Mouse (Mus musculus) E14TG2a.4 (cell line): ENCODE results near the gene Mcoln2.

ENCODE experiments used
- H3K27me3 ChIP-seq: 2 replicates; pipeline ENCODE4 v1.6.1; 2014; ENCODE audit warnings: low read length, control low read depth; ENCODE audit not compliant: insufficient read depth
- H3K36me3 ChIP-seq: 2 replicates; pipeline ENCODE4 v1.6.1; 2014; ENCODE audit warnings: low read length, control low read depth; ENCODE audit not compliant: insufficient read depth
- H3K4me1 ChIP-seq: replicated peaks from 2 replicates; pipeline ENCODE4 v1.6.1; 2014; ENCODE audit warnings: low read depth, low read length, control low read depth
- H3K4me3 ChIP-seq: replicated peaks from 2 replicates; pipeline ENCODE4 v1.5.1; 2014; ENCODE audit warnings: mild to moderate bottlenecking, low read length
- H3K9me3 ChIP-seq: 2 replicates; pipeline ENCODE4 v1.6.1; 2014; ENCODE audit warnings: low read length, control low read depth
- CTCF ChIP-seq: conservative IDR thresholded peaks from 2 replicates; pipeline ENCODE4 v1.5.1; 2014; ENCODE audit warnings: low read length
- NANOG ChIP-seq: IDR thresholded peaks from 2 replicates; pipeline ENCODE4 v1.6.1; 2014; ENCODE audit warnings: borderline replicate concordance, low read length, mixed read lengths
- POU5F1 ChIP-seq: IDR thresholded peaks from 2 replicates; pipeline ENCODE4 v1.6.1; 2014; ENCODE audit warnings: low read length, borderline replicate concordance

Gene Mcoln2

GRCm38 (mm10) chr3:146149156-146150057 is at the start of gene Mcoln2:
TSS of gene Mcoln2 (plus strand) at chr3:146149833.
- TF ChIP-seq CTCF, result no peak
- no peak for TF ChIP-seq NANOG
- TF ChIP-seq POU5F1, result no peak
- Histone ChIP-seq H3K4me1 (peaks cover 17% of the 10 kb centered on the region), H3K4me3 (peak within 1 kb of the TSS; percentile 66), H3K9me3 (no peaks in the 10 kb centered on the region), H3K27me3 (peaks cover 42% of the 10 kb centered on the region), H3K36me3 (no peaks in the 10 kb centered on the region)

GRCm38 (mm10) chr3:146099925-146100324 is 49.7 kb upstream of the Mcoln2 start:
- peaks cover 4% of the 10 kb centered on the region; the same call in 1 of the 2 replicates for H3K9me3 ChIP-seq
- no peaks in the 10 kb centered on the region for H3K36me3 ChIP-seq
- no peak overlapping the region for H3K4me3 ChIP-seq
- no peaks in the 10 kb centered on the region for H3K4me1 ChIP-seq
- H3K27me3 ChIP-seq, result peaks cover 15% of the 10 kb centered on the region
- TF ChIP-seq NANOG (no peak), POU5F1 (no peak), CTCF (no peak)

- Histone ChIP-seq H3K36me3 (no peaks in the 10 kb centered on the region), H3K4me1 (peaks cover under 1% of the 10 kb centered on the region; the same call in 1 of the 2 replicates), H3K27me3 (peaks cover 20% of the 10 kb centered on the region), H3K4me3 (no peak overlapping the region), H3K9me3 (peaks cover under 1% of the 10 kb centered on the region; the same call in 1 of the 2 replicates)
- TF ChIP-seq NANOG, result no peak
- peak; percentile 54 for TF ChIP-seq CTCF
- TF ChIP-seq POU5F1, result no peak
These were observed 47.6 kb upstream of the Mcoln2 start for GRCm38 (mm10) chr3:146102049-146102448.

- Histone ChIP-seq H3K36me3 (no peaks in the 10 kb centered on the region), H3K9me3 (no peaks in the 10 kb centered on the region), H3K27me3 (peaks cover 9% of the 10 kb centered on the region), H3K4me3 (peak overlapping the region; percentile 53), H3K4me1 (peaks cover 8% of the 10 kb centered on the region)
- TF ChIP-seq CTCF (no peak), NANOG (no peak), POU5F1 (no peak)
These were observed 42.4 kb upstream of the Mcoln2 start for GRCm38 (mm10) chr3:146107116-146107849.

GRCm38 (mm10) chr3:146107921-146108571 is 41.6 kb upstream of the Mcoln2 start, which contains the start of gene Wdr63:
TSS of gene Wdr63 (minus strand) at chr3:146108130.
- peaks cover 9% of the 10 kb centered on the region for H3K27me3 ChIP-seq
- peak within 1 kb of the TSS; percentile 53 for H3K4me3 ChIP-seq
- no peak for TF ChIP-seq POU5F1
- no peak for TF ChIP-seq NANOG
- no peak for TF ChIP-seq CTCF
- H3K9me3 ChIP-seq, result no peaks in the 10 kb centered on the region
- H3K4me1 ChIP-seq, result peaks cover 8% of the 10 kb centered on the region
- no peaks in the 10 kb centered on the region for H3K36me3 ChIP-seq

- H3K4me1 ChIP-seq, result peaks cover 8% of the 10 kb centered on the region
- H3K27me3 ChIP-seq, result peaks cover 9% of the 10 kb centered on the region
- no peak for TF ChIP-seq CTCF
- TF ChIP-seq NANOG, result no peak
- no peak for TF ChIP-seq POU5F1
These were observed 40.7 kb upstream of the Mcoln2 start for GRCm38 (mm10) chr3:146108945-146109344.

GRCm38 (mm10) chr3:146110358-146110757 is 39.3 kb upstream of the Mcoln2 start:
- H3K36me3 ChIP-seq, result no peaks in the 10 kb centered on the region
- H3K4me1 ChIP-seq, result peaks cover 8% of the 10 kb centered on the region
- H3K9me3 ChIP-seq, result no peaks in the 10 kb centered on the region
- no peak overlapping the region for H3K4me3 ChIP-seq
- peaks cover 9% of the 10 kb centered on the region for H3K27me3 ChIP-seq
- no peak for TF ChIP-seq CTCF
- TF ChIP-seq POU5F1, result no peak
- no peak for TF ChIP-seq NANOG

More at GRCm38 (mm10) chr3:146108945-146109344, 40.7 kb upstream of the Mcoln2 start:
- Histone ChIP-seq H3K36me3 (no peaks in the 10 kb centered on the region), H3K9me3 (no peaks in the 10 kb centered on the region), H3K4me3 (no peak overlapping the region)
